Mouse (Mus musculus) regulatory T cell (primary cell): ENCODE measurements at regions not wholly inside any gene's neighbourhood (a gene's known extent, or its start where the extent isn't known, plus 50 kb on each side); places are given as distances from the start of the nearest gene placed in this dataset.

Experiments
- in situ Hi-C: fragments of 300-600 bp; cut with MboI, MseI; formaldehyde crosslinking; loops from one replicate; pipeline ENCODE4 v1.15.1; 2025; ENCODE audit warnings: high pct_unique_total_duplicates

DNA sequence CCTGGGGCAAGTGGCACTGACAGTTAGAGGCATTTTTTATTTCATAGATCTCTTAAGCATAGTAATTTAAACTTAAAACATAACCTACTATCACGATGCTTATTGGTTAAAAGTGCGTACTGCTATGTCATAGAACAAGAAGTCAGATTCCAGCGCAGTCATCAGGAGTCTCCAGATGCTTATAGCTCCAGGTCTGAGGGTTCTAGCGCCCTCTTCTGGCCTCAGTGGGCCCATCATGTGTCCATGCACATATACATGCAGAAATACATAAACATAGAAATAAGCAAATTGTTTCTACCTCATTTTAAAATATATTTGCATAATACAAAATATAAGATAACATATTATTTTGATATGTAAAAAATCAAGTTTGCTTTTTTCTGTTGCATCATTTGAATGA is 1002.8 kb upstream of the Adgrl2 start:
- in situ Hi-C loops: no loop called here

DNA sequence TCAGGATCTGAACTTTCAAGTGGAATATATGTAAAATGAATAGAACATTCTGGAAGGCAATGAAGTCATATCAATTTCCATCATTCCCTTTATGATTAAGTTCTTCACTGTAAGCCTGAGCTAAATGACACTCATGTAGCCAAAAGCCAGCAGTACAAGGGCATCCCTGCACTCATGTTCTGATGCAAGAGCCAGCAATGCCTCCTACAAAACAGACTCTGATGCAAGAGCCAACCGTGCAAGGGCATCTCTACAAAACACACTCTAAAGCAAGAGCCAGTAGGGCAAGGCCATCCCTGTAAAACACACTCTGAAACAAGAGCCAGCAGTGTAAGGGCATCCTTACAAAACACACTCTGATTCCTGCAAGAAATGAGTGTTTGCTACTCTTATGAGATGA is 997.4 kb upstream of the Adgrl2 start:
- in situ Hi-C loops: loop anchor here (10.0 kb wide), 1 partner anchor 1463 kb away; no protein-coding TSS in a partner anchor

DNA sequence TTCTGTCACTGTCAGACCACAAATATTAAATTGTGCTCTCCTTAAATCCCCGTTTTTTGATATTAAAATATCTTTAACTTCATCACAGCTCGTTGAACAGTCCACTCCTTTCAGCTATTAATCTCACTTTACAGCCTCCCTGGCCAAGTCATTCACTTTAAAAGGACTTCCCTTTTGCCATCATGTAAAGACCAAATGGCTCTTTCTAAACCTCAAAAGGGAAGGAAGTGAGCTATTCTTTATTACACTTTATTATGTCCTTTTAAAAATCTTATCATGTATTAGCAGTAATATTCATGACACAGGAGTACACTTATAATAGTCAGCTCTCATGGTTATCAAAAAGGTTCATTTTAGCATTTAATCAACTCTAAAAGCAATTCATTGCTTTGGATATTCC is 966.6 kb upstream of the Adgrl2 start:
- in situ Hi-C loops: no loop called here

DNA sequence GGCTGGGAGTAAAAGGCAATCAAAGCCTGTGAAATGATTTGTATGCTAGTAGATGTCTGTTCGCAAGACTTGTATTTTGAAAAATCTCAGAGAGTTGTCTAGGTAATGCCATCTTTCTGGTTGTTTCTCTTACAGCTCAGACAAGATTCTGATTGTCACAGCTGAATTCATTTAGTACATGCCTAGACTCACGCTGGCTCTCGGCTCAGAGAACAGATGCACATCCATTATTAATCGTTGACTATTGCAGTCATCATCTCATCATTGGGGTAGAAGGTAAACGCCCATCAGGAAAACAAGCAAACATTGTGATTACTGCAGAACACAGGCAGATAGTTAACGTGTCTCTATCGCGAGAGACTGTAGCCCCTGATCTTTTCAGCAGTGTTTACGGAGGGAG is 945.8 kb upstream of the Adgrl2 start:
- in situ Hi-C loops: no loop called here

DNA sequence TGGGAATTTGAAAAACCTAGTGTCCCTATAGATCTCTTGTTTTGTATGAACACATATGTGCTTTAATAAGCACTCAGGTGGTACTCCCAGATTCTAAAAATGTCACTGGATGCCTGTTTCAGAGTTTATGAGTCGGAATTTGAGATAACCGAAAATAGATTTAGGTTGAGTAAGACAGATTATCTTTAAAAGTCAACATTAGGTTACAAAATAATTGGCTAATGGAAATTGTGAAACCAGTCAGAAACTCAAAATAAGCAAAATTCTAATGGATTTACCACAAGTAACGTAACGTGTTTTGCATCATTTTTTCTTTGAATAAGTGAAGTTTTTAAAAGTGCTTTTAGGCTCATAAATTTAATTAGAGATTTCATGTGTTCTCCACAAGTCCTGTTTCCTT is 944.5 kb upstream of the Adgrl2 start:
- in situ Hi-C loops: no loop called here

DNA sequence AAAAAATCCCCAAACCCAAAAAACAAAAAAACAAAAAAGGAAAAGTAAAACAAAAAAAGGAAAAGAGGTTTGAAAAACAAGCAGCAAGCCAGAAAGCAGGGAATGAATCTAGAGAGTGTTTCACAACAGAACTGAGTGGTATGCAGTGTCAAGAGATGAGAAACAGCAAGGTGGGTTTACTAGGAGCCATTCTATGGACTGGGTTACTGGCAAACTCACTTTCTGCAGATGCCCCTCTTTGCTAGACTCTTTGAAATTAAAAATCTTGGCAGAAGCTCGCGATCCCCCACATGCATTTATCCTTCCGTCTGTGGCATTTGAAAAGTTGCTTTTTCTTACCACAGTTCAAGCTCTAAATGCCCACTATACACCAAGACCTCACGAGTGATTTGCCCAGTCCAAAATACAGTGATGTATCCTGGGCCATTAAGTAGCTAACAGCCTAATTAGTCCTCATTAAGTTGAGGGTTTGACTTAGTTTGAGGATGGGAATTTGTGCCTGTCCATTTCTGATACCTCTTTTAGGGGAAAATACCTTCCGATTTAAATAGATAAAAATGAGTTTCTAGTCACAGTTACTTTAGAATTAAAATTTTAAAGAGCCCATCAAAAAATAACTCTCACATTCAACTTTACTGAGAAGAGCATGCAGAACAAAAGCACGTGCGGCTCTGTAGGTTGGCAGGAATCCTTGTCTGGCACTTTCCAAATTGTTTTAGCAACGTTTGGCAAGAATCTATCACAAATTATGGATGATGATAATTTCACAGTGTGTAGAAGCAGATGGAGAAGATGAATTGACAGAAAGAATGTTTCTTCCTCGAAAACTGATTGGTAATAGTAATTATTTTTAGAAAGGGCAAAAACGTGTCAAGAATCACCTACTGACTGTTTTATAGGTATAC is 938.4 kb upstream of the Adgrl2 start:
- in situ Hi-C loops: no loop called here

DNA sequence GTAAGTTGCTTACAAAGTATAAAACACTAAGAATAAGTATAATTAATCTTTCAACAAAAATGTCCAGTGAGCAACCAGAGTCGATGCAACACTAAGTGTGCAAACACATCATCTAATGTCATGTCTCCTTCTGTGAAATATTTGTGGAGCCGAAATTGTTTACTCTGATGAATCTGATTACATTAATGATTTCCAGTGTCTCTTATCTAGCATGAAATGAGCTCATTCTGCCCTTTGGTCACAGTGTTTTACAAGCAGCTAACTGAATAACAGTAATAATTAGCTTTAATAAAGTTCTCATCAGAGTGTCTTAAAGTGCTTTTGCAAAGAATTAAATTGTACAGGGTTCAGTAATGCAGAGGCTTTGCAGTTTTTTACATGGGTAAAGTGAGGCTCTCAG is 929.9 kb upstream of the Adgrl2 start:
- in situ Hi-C loops: no loop called here

DNA sequence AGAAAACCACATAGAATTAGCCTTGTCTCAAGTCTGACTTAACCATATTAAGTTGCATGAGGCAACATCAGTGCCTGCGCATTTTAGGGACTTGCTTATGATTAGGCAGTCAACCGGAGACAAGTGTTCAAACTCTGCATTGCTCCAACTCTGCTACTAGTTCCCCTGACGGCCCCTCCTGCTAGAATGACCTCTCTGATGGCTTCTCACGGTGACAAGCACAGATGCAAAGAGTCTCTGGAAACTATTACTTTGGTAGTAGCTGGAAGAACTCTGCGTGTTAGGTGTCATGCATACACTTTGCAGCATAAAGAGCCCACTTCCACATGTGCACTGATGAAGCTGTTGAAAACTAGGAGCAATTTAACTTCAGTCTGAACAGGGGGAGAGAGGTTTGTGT is 927.8 kb upstream of the Adgrl2 start:
- in situ Hi-C loops: no loop called here

DNA sequence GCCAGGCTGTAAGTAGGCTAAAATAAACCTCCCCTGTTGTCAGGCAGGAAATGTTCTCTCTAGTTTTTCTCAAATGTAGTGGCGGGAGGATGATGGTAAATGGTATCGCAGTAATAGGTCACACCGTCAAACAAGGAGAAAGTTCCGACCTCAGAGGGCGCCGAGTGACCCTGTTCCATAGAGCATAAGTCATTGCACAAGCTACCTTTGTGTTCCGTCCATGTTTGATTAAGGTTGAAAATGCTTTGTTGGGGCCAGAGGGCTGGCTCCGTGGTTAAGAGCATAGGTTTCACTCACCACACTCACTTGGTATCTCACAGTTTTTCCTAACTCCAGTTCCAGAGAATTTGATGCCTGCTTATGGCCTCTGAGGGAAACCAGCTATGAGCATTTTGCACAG is 920.4 kb upstream of the Adgrl2 start:
- in situ Hi-C loops: no loop called here

DNA sequence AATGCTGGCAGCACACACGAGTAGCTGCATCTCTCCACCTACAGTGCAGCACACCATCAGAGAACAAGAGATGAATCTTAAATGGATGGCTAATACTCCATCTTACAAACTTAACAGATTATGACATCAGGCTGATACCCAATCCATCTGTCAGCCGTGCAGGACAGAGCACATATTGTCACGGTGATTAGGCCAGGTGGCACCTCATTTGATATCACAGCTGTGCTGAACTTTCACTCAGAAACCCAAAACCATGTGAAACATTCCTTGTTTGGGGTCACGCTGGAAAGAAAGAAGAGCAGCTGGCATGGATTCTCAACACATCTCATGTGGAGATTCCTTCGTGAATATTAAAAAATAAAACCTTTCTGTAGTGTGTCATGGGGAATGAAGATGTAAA is 911.4 kb upstream of the Adgrl2 start:
- in situ Hi-C loops: no loop called here

DNA sequence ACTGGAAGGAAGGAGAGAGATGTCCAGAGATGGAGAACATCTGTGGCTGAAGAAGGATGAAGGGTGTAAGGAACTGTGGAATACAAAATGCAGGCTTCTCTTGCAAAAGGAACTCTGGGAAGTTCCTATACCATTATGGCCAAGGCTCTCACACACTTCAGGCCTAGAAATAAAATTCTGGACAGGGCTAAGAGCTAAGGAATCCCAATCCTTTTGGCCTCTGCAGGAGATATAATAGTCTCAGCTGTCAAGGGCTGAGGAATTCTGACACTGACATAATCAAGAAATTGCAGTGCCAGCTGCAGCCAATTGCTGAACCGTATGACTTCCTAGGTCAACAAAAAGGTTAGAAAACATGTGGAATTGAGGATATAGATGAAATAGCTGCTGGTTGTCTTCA is 886.2 kb upstream of the Adgrl2 start:
- in situ Hi-C loops: no loop called here

DNA sequence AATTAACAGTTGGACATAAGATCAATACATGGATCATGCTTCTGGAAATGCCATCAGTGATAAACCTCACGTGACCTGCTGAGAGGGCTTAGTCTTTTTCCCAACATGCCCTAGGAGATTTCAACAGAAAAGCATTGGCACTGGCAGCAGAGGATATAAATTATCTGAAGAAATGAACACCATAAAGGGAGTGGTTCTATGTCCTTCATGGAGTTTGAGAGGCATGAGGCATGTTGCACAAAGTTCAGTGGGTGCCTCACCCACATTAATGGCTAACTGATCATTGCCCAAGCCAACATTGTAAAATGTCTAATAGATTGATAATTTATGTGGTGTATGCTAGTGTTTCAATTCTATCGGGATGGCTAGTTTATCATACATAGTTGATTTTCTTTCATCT is 875.6 kb upstream of the Adgrl2 start:
- in situ Hi-C loops: no loop called here

DNA sequence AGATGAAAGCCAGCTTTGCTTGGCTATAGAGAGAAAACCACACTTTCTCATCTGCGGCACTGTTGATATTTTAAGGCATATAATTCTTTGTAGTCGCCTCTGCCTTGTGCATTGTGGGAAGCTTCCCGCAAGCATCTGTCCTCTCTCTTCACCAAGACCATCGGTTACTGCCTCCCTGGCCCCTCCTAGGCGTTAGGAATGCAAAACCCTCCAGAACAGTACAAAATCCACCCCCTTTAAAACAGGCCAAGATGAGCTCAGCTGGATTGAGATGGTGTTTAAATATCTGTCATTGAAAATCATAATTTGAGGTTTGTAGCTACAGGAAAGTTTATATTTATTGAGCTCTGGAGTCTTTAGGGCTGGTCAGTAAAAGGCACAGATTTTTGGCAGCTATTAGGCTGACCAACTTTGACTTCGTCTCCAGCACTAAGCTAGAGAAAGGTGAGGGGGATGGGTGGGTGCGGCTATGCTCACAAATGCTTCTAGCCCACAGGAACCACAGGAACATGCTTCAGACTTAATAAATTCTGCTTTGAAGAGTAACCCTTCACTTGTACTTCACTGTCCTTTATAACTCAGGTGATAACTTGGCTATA is 856.7 kb upstream of the Adgrl2 start:
- in situ Hi-C loops: no loop called here

DNA sequence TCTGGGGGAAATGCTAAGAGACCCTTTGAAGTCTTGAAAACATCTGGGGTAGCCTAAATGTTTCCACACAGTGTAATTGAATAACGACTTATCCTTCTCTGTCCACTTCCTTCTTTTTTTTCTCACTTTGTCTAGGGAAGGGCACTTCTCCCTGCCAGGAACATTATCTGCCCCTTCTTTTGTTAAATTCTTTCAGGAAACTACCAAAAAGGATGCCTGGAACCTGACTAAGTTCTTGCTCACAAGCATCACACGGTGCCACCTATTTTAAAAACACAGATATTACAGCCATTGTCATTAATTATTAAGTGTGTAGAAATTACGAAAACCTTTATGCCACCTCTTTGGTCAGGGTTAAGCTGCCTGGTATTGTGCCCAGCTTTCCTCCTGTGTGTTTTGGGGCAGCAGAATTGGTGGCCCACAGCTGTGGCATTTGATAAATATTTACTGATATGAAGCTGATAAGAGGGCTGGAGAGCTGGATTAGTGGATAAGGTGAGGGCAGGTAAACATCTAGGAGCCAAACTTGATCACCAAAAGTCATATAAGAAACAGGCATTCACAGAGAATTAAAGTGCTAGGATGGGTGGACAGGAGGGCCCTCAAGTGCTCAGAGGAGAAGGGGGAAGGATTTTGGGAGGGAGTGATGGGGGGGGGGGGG is 855.6 kb upstream of the Adgrl2 start:
- in situ Hi-C loops: no loop called here

DNA sequence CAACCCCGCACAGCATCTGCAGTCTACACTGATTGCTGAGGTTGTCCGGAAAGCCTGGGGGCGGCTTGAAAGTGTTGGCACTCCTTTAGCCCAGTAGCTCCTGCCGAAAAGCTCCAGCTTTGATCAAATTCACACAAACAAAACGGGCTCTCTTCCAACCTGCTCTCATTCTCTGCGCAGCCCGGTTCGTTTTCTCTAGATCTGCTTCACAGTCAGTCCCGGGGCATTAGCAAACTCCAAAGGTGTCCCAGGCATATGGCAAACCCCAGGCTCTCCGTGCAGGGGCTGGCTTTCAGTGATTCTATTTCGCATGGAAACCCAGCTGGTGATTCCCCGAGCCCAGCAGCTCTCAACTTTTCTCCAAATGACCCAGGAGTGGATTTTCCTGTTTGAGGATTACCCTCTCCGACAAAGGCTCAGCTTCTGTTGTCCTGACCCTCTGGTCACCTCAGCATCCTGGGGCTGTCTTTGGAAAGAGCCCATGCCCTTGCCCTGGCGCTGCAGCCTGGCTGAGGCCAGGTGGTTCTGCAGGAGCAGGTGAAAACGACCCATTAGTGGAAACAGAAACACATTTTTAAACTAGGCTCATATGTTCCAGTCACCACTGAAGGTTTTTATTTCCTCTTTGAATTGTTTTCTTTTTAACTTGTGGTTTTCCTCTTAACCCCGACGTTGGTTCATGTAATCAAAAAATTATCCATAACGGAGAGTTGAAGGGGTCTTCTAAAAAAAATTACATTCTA is 854.9 kb upstream of the Adgrl2 start:
- in situ Hi-C loops: no loop called here

DNA sequence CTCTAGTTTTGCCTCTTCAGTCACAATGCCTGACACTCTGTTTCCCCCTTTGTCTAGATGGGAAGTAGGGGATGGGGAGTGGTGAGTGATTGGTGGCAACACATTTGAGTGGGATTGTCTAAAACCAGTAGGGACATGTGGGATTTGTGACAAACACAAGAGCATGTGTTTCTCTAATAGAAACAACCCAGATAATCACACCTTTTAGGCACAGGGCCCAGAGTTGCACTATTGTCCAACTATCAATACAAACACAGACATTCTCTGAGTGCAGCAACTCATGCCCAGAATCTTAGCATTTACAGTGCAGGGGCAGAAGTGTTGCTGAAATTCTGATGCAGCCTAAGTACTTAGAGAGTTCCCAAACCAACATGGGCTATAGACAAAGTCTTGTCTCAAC is 847.6 kb upstream of the Adgrl2 start:
- in situ Hi-C loops: no loop called here

DNA sequence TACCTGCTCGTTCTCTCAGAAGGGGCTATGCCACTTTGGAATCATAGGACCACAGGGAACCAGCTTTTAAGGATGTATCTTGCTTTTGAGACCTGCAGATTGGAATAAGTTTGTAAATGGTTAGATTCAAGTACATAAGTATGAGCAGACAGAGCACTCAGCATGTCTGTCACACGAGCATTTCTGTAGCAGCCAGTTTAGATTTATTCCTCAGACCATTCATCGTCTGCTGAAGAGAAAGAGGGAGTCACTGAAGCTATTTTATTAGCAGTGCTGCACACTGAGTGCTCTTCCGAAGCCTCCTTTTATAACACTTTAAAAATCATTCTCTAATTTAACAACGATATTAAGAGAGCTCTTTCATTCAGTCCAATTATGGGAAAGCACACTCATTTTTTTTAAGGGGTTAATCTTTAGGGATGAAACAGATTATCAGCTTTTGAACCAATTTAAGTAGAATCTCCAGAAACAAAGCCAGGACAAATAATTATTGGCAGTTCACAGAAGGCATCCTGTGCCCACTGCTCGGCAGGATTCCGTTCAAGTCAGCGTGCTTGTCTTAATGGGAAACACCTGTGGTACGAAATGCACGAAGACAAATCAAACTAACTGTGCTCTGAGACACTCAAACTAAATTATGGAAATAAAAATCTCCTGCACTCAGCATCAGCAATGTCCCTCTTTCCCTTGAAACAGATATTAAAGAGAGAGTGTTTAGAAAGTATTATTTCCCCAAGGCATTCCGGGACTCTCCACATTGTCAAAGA is 846.3 kb upstream of the Adgrl2 start:
- in situ Hi-C loops: no loop called here

DNA sequence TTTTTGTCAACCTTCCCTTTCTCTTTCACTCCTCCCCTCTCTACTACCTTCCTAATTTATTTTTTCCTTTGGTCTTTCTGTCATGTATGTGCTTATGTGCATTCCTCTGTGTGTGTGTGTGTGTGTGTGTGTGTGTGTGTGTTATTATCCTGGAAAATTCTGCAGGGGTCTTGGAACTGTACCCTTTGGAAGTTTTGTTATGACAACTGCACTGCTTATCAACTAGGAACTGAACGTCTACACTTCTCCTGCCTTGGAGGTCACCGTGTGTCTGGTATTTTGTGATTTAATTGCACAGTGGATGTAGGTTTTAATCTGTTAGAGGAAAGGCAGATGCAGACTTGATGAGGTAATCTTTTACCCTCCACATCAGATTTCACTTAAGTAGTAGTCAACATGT is 836.8 kb upstream of the Adgrl2 start:
- in situ Hi-C loops: no loop called here

DNA sequence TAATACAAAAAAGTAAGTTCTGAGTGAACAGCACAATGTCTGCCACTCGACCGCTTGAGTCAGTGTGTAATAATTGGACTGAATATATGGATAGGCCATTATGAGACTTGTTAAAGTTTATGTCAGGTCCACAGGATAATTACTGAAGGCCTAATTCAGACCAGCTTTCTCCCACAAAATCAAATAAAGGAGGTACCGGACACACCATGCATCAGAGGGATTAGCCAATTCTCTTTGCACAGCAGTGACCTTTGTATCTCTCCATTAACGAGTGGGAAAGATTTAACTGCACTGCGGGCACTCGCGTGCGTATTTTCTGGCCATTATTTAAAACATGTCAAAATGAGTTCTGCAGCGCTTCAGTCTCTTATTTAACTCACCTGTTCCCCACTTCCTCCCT is 836.4 kb upstream of the Adgrl2 start:
- in situ Hi-C loops: no loop called here

DNA sequence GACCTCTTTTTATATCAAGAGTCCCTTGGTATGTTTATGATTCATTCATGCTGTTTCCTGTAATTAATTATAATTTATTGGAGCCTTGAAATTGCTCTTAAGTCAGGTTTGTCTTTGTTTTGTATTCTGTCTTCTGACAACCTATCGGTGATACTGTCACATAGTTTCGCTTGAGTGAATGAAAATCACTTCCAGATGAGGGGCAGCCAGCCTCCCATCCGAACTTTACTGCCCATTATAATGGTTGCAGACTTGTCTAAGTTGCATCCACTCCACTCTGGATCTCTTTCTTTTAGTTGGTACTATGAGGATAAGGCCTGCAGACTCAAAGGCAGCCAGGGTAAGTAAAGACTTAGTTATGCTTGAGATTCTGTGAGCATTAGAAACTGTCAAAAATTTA is 830.3 kb upstream of the Adgrl2 start:
- in situ Hi-C loops: no loop called here

DNA sequence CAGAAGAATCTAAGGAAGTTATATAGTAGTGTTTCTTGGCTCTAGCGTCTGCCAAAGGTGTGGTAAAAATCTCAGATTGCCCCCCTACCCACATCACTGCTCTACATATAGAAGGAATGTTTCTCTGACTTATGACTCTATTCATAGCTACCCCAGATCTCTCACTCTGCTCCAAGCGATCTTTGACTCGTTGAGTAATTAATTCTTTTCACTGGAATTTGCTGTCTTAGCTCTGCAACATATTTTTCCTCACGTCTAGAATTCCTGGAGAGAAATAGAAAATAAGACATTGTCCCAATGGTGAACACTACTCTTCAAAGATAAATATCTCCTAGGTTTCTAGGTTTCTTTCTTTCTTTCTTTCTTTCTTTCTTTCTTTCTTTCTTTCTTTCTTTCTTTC is 829.5 kb upstream of the Adgrl2 start:
- in situ Hi-C loops: no loop called here
